Mouse (Mus musculus) lung, postnatal 0 days (tissue): ENCODE data around the gene Ctdsp2.
A peak's percentile ranks its signal among the peaks of the same experiment; 100 is the strongest.

Experiments used
- CTCF ChIP-seq: IDR thresholded peaks from 2 replicates; pipeline ENCODE4 v1.5.1; 2016; ENCODE audit warnings: antibody characterized with exemption, mild to moderate bottlenecking
- EP300 ChIP-seq: IDR thresholded peaks from 2 replicates; pipeline ENCODE4 v1.6.1; 2016; ENCODE audit warnings: antibody characterized with exemption, mild to moderate bottlenecking, control low read depth

DNA sequence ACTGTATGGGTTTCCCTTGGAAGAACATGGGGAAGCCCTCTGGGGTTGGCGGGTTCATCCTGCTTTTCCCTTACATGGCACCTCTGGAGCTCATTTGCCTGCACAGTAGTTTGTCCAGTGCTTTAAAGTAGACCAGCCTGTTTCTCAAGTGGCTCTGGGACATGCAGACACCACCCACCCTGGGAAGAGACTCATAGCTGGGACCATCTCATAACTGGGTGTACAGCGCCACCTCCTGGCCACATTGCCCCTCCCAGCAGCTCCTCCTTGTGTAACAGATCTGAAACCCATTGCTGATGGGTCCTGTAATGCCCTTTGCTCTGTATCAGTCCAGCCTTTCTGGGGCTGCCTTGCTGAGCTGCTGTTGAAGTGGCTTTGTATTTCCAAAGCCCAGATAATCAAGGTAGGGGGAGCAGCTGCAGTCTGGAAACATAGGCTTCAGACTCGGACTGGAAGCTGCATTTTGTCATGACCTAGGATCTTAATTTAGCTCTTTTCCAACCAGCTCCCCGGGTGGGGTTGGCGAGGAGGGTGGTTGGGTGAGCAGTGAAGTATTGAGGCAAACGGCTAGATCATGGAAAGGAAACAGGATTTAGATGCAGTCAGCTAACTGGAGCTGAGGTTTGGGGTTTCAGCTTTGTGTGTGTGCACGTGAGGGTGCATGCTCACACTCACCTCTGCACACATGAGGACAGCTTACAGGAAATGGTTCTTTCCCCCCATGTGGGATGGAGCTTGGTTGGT is 12.0 kb downstream of the Ctdsp2 start:
- TF ChIP-seq EP300 (no peak), CTCF (peak; percentile 97)
